Mouse (Mus musculus) liver, adult 2 months (tissue): Measurements from ENCODE around the gene Gm1043.

Experiments
- CTCF ChIP-seq: fragments of 200-500 bp; IDR thresholded peaks from 2 replicates; pipeline ENCODE4 v1.5.1; 2011; ENCODE audit warnings: low read depth, low read length, control low read depth
- POLR2A ChIP-seq: fragments of 200-500 bp; IDR thresholded peaks from 2 replicates; pipeline ENCODE4 v1.6.1; 2011; ENCODE audit warnings: low read length, control low read depth; ENCODE audit not compliant: insufficient read depth; ENCODE audit errors: extremely low read depth

DNA sequence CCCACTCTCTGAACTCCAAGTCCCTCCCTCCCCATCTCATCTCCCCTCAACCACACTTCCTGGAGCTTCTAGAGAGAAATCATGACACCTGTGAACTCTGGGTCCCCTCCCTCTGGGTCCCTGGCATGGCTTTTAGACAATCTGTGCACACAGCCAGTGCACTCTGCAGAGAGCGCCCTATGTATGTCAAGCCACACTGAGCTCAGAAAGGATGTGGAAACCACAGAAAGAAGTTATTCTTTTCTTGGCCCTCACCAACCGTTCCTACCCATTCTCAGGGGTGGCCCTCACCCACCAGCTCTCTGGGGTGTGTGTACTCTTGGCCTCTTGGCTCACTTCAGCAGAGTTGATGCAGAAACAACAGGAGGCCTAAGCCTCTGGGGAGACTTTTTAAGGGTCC, 40.4 kb upstream of the Gm1043 start:
- TF ChIP-seq POLR2A (no peak), CTCF (no peak)
